Mouse (Mus musculus) liver, postnatal 0 days (tissue): ENCODE data around the gene Mrpl58.

Experiments
- CTCF ChIP-seq: sonication (generic); IDR thresholded peaks from 2 replicates; pipeline ENCODE4 v1.5.1; 2016; ENCODE audit warnings: antibody characterized with exemption, low read depth
- EP300 ChIP-seq: IDR thresholded peaks from 2 replicates; pipeline ENCODE4 v1.6.1; 2016; ENCODE audit warnings: antibody characterized with exemption, low read depth, mild to moderate bottlenecking

GRCm38 (mm10) chr11:115425671-115426070 is 22.1 kb downstream of the Mrpl58 start:
- TF ChIP-seq CTCF (no peak), EP300 (no peak)
